Comparison of ENCODE assay signal across 8 mouse cellular contexts in the genomic region with DNA sequence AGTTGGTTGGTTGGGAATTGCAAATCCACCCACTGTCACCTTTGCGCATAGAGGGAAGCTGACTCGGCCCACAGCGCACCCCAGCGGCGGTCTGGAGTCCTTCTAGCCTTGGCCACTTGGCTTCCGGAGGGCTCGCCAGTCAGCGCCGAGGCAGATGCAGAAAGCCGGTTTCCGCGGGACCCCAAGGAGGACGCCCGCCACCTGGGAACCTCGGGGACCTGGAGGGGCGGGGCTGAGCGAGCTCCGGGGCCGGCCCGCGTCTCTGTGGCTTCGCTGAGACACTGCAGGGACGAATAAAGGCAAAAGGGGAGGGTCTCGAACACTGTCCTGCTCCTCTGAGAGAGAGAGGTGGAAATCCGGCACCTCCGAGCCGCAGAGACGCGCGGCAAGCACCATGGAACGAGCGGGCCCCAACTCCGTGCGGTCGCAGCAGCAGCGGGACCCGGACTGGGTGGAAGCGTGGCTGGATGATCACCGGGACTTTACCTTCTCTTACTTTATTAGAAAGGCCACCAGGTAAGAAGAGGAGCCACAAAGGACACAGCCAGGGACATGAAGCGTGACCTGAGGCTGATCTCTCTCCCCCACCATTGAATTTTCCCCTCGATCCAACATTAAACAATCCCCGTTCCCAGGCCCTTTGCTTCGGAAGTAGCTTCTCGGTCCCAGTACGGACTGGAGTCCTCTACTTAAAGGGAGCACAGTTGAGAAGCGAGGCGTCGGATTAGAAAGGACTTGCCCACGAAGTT. TPM values are rescaled to one million over a fixed set of nuclear protein-coding genes. Genes with fewer than 3 reads are reported as not detected.
DNase-seq lines count a peak whose midpoint lies in the region; ATAC-seq lines count a peak whose summit lies in the region.

Gene Pde5a, plus strand, starts transcription at position 96 of the 749 bp plus-strand sequence.

- peak; percentile 35 for ATAC-seq in inflammation-experienced regulatory T-cells, adult 6 months

- intact Hi-C loops in gastrocnemius, postnatal 36 days (cut with DNase I): loop anchor here (5.0 kb wide), 2 partner anchors 58 to 87 kb away; no protein-coding TSS in a partner anchor
- intact Hi-C loops in left cerebral cortex, postnatal 4 days (cut with DNase I): no loop called here

- peak; percentile 90 for DNase-seq in adrenal gland, adult 2 months
- DNase-seq in embryo, embryonic 10 days (ENCODE audit: low spot score): peak; percentile 93
- peak; percentile 66 to 72 for DNase-seq in gastrocnemius, postnatal 36 days
- peak; percentile 87 for DNase-seq in left cerebral cortex, postnatal 4 days
- DNase-seq in mesoderm, embryonic 11.5 days (ENCODE audit: low read depth, low spot score): peak; percentile 83
- DNase-seq in right cerebral cortex, postnatal 25 days: peak; percentile 28
- DNase-seq in urinary bladder, postnatal 25 days (ENCODE audit: low spot score): peak; percentile 88

RNA-seq across cellular contexts. Expression of gene Pde5a, which starts in this region (rescaled TPM):
- total RNA-seq in adrenal gland, adult 2 months (2021): 10 to 100 TPM; 46.5 to 48.8 TPM
- 4.6 and 7.3 TPM in 2 replicates for polyA plus RNA-seq in adrenal gland, adult 2 months (2012; rRNA removed)
- 1 to 10 TPM; 1.6 to 1.9 TPM for total RNA-seq in gastrocnemius, postnatal 36 days (2021)
- under 1 TPM; 0.09 to 0.54 (median 0.13) TPM for polyA plus RNA-seq in inflammation-experienced regulatory T-cells, adult 6 months (2017; shearing (Covaris generic))
- 10 to 100 TPM; 13.1 to 13.7 TPM for total RNA-seq in left cerebral cortex, postnatal 4 days (2021)

Comparison
In these comparisons a context has a peak if more than half of its experiments do, and no peak if none do; other contexts are left out.
1. Peak in every context shown above with its lines: DNase-seq and ATAC-seq.
2. RNA of gene Pde5a (total RNA-seq): 46.5 to 48.8 TPM in adrenal gland, adult 2 months and 13.1 to 13.7 TPM in left cerebral cortex, postnatal 4 days; 1.6 to 1.9 TPM in gastrocnemius, postnatal 36 days; every median in the first group is over 4 times any median in the second.
3. Peak in ATAC-seq in inflammation-experienced regulatory T-cells, adult 6 months; RNA of the gene not detected or under 1 TPM.
4. DNase-seq: peak in every context shown above with its lines; median percentile 93 in embryo, embryonic 10 days; 90 in adrenal gland, adult 2 months; 88 in urinary bladder, postnatal 25 days; 87 in left cerebral cortex, postnatal 4 days; 83 in mesoderm, embryonic 11.5 days; 69 in gastrocnemius, postnatal 36 days; 28 in right cerebral cortex, postnatal 25 days.